Mouse (Mus musculus) thymus, adult 2 months (tissue): ENCODE measurements around the gene Srrd.

ENCODE experiments used
- CTCF ChIP-seq: fragments of 200-500 bp; IDR thresholded peaks from 2 replicates; pipeline ENCODE4 v1.5.1; 2012; ENCODE audit warnings: mild to moderate bottlenecking, control low read depth, low read length, moderate library complexity, borderline replicate concordance; ENCODE audit not compliant: control insufficient read depth, poor library complexity, insufficient read depth; ENCODE audit errors: extremely low read depth
- POLR2A ChIP-seq: fragments of 200-500 bp; IDR thresholded peaks from 2 replicates; pipeline ENCODE4 v1.6.1; 2012; ENCODE audit warnings: mild to moderate bottlenecking, low read length, control low read depth, moderate library complexity; ENCODE audit not compliant: control insufficient read depth, poor library complexity, insufficient read depth; ENCODE audit errors: extremely low read depth

GRCm38 (mm10) chr5:112339215-112339614 is 3.6 kb downstream of the Srrd start:
- TF ChIP-seq CTCF = no peak
- TF ChIP-seq POLR2A = no peak
